Mouse (Mus musculus) liver, embryonic 15.5 days (tissue): Measurements from ENCODE around the gene Prtg. TPM values are rescaled to one million over a fixed set of nuclear protein-coding genes. Genes with fewer than 3 reads are reported as not detected.

Experiments used
- ATAC-seq: fragments of 200-750 bp; cut with Nextera tagmentation; 2 replicates; pipeline ENCODE4 v1.8.0; 2017; ENCODE audit warnings: moderate number of reproducible peaks, mild to moderate bottlenecking, moderate library complexity; ENCODE audit not compliant: insufficient read depth
- H3K27ac ChIP-seq: fragments of 300-500 bp; sonication (generic); replicated peaks from 2 replicates; pipeline ENCODE4 v1.5.1; 2015; ENCODE audit warnings: mild to moderate bottlenecking, inconsistent platforms
- H3K27me3 ChIP-seq: fragments of 300-500 bp; sonication (generic); 2 replicates; pipeline ENCODE4 v1.6.1; 2015; ENCODE audit warnings: mild to moderate bottlenecking, inconsistent platforms
- H3K36me3 ChIP-seq: fragments of 300-500 bp; sonication (generic); replicated peaks from 2 replicates; pipeline ENCODE4 v1.6.1; 2015; ENCODE audit warnings: moderate library complexity, mild to moderate bottlenecking, inconsistent platforms
- H3K4me1 ChIP-seq: fragments of 300-500 bp; sonication (generic); replicated peaks from 2 replicates; pipeline ENCODE4 v1.6.1; 2015; ENCODE audit warnings: inconsistent platforms
- H3K4me2 ChIP-seq: fragments of 300-500 bp; sonication (generic); 2 replicates; pipeline ENCODE4 v1.6.1; 2015; ENCODE audit warnings: moderate library complexity, mild to moderate bottlenecking, inconsistent platforms
- H3K4me3 ChIP-seq: fragments of 300-500 bp; sonication (generic); replicated peaks from 2 replicates; pipeline ENCODE4 v1.5.1; 2015; ENCODE audit warnings: mild to moderate bottlenecking, inconsistent platforms
- H3K9ac ChIP-seq: fragments of 300-500 bp; sonication (generic); 2 replicates; pipeline ENCODE4 v1.6.1; 2015; ENCODE audit warnings: moderate library complexity, mild to moderate bottlenecking, inconsistent platforms
- H3K9me3 ChIP-seq: fragments of 300-500 bp; sonication (generic); replicated peaks from 2 replicates; pipeline ENCODE4 v1.6.1; 2016; ENCODE audit warnings: inconsistent platforms
- WGBS: fragments of 180-500 bp; shearing (Covaris S2); methylation state at CpG from one replicate; pipeline ENCODE4 v1.1.7; 2015; ENCODE audit warnings: mixed read lengths; ENCODE audit not compliant: insufficient replicate concordance; 5-methylcytosine and 5-hydroxymethylcytosine counted together
- polyA plus RNA-seq: library from polyadenylated mRNA; unstranded; fragments of >200 nt; fragmentation: Nextera tagmentation; extraction: Ambion mirVana; gene quantifications from 2 replicates; pipeline ENCODE4 v1.2.1, GENCODE M21; 2015

The Prtg gene
- polyA plus RNA-seq, 1 experiment from 2014 or later, result 0.08 TPM

DNA sequence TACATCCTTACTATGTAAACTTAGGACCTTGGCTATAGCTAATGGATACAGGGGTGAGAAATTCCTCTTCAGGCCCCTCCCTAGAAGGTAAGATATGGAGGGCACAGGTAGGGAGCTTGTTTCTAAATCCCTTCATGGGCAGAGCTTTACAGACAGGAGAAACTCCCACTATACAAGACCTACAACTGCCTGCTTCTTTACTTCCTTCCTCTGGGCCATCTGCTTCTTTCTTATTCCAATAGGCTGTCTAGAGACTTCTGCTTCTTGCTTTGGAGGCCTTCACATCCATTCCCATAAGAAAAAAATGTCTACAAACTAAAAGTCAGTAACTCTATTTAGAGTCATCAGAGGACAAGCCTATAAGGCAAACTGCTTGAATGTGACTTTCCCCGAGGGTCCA is 18.9 kb upstream of the Prtg start:
- Histone ChIP-seq H3K9me3 (no peaks in the 10 kb centered on the region), H3K4me1 (0 out of 2 replicates have a peak, but pooled peaks cover 5% of the 10 kb centered on the region), H3K4me3 (no peak overlapping the region), H3K27me3 (no peaks in the 10 kb centered on the region), H3K27ac (no peak overlapping the region), H3K9ac (no peak overlapping the region), H3K4me2 (no peak overlapping the region), H3K36me3 (no peaks in the 10 kb centered on the region)
- ATAC-seq, result no peak
- WGBS, result 60% methylated on average over 1 of the region's 1 CpGs

DNA sequence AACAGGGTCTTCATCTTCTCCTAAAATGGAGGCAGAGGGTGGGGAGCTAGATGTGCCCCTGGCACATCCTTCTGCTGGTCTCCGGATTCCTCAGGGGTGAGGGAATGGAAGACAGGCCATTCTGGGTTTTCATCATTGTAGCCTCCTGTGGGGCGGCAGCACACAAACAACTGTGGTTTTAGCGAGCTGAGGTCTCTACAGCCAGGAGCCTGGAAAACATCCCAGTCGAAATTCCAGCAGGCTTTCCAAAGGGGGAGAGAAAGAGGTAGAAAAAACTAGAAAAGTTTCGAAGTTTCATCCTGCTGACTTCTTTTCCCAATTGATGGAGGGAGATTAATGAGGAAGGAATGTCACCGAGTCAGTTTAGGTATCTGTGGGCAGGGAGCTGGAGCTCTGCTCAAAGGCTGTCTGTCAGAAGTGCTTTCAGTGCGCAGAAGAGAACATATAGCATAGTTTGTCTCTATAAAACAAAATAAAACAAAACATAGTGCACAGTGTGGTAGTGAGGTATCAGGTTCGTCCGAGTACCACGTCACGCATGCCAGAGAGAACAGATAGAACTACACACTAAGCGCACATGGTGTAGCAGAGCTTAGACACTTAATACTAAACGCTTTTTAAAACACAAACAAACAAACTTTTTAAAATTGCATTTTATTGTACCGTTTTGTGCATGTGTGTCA is 16.0 kb upstream of the Prtg start:
- Histone ChIP-seq H3K36me3 (no peaks in the 10 kb centered on the region), H3K9me3 (no peaks in the 10 kb centered on the region), H3K4me2 (no peak overlapping the region; the same call in 1 of the 2 replicates), H3K27me3 (no peaks in the 10 kb centered on the region), H3K4me1 (0 out of 2 replicates have a peak, but pooled peaks cover 5% of the 10 kb centered on the region), H3K27ac (no peak overlapping the region), H3K9ac (no peak overlapping the region), H3K4me3 (no peak overlapping the region)
- WGBS, result 59% methylated on average over 14 of the region's 14 CpGs
- ATAC-seq, result no peak

GRCm38 (mm10) chr9:72791213-72791582 is 15.5 kb upstream of the Prtg start:
- H3K4me3 ChIP-seq, result no peak overlapping the region
- 23% methylated on average over 10 of the region's 10 CpGs for WGBS
- peak overlapping the region; percentile 44 for H3K4me2 ChIP-seq
- H3K4me1 ChIP-seq, result 0 out of 2 replicates have a peak, but pooled peaks cover 5% of the 10 kb centered on the region
- no peak overlapping the region for H3K9ac ChIP-seq
- H3K27ac ChIP-seq, result no peak overlapping the region
- H3K9me3 ChIP-seq, result no peaks in the 10 kb centered on the region
- ATAC-seq, result no peak
- H3K27me3 ChIP-seq, result no peaks in the 10 kb centered on the region
- no peaks in the 10 kb centered on the region for H3K36me3 ChIP-seq

DNA sequence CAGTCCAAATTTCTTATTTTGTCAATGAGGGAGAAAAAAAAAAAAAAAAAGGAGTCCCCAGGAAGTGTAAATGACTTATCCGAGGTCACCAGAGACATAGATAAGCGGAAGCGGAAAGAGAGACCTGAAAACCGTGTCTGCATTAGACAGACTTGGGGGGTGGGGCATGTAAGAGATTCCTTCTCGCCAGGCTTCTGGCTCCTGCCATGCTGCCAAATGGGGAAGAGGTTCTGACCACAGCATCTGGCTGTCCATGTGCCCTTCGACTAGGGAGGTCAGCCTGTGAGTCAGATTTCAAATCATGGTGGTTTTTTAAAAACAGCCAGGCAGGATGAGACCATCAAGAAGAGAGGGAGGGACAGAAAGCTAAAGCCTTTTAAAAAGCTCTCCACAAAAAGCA is 15.0 kb upstream of the Prtg start:
- Histone ChIP-seq H3K4me2 (peak overlapping the region; percentile 44), H3K27ac (no peak overlapping the region), H3K27me3 (no peaks in the 10 kb centered on the region), H3K36me3 (no peaks in the 10 kb centered on the region), H3K4me3 (0 out of 2 replicates have a peak overlapping the region, but pooled peaks have one; percentile 9), H3K9me3 (no peaks in the 10 kb centered on the region), H3K9ac (no peak overlapping the region), H3K4me1 (0 out of 2 replicates have a peak, but pooled peaks cover 5% of the 10 kb centered on the region)
- 3% methylated on average over 6 of the region's 6 CpGs for WGBS
- ATAC-seq, result no peak

DNA sequence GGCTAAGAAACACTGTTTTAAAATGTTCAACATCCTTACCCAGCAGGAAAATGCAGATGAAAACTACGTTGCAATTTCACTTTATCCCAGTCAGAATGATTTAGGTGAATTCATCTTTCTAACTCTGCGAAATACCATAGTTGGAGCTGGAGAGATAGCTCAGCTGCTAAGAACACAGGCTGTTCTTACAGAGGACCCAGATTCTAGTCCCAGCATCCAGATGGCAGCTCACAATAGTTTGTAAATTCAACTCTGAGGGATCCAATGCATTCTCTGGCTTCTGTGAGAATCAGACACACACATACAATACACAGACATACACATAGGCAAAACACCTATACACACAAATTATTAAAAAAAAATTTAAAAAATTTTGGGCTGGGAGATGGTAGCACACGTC is 11.4 kb upstream of the Prtg start:
- no peaks in the 10 kb centered on the region for H3K36me3 ChIP-seq
- no peak overlapping the region for H3K4me3 ChIP-seq
- H3K4me2 ChIP-seq, result no peak overlapping the region
- no peak overlapping the region for H3K27ac ChIP-seq
- no peak for ATAC-seq
- H3K9ac ChIP-seq, result no peak overlapping the region
- H3K9me3 ChIP-seq, result no peaks in the 10 kb centered on the region
- H3K27me3 ChIP-seq, result no peaks in the 10 kb centered on the region
- 55% methylated on average over 3 of the region's 3 CpGs for WGBS
- peaks cover 5% of the 10 kb centered on the region; the same call in 1 of the 2 replicates for H3K4me1 ChIP-seq

- no peaks in the 10 kb centered on the region for H3K9me3 ChIP-seq
- no peaks in the 10 kb centered on the region for H3K27me3 ChIP-seq
- no peaks in the 10 kb centered on the region for H3K36me3 ChIP-seq
- H3K27ac ChIP-seq, result no peak overlapping the region
- no peaks in the 10 kb centered on the region; the same call in 1 of the 2 replicates for H3K4me1 ChIP-seq
- H3K4me3 ChIP-seq, result no peak overlapping the region
- peak overlapping the region; percentile 6 for H3K4me2 ChIP-seq
- WGBS, result 14% methylated on average over 9 of the region's 9 CpGs
- no peak overlapping the region for H3K9ac ChIP-seq
- ATAC-seq, result no peak
Observed at GRCm38 (mm10) chr9:72797136-72797621, 9.5 kb upstream of the Prtg start.

DNA sequence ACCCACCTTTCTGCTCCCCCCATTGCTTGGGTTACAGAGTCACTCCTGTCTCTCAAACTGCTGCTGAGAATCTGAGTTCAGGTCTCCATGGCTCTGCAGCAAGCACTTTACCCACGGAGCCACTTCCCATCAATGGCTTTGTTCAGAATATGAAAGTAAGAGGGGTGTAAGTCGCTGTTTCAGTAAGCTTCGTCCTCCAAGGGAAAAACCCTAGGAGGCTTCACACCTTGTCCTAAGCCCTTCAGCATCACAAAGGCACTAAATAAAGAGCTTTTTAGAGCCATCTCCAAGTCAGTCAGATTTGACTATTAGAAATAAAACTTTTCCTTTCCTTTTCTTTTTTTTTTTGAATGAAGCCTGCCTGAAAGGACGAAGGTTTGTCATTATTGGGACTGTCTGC is 3.4 kb upstream of the Prtg start:
- Histone ChIP-seq H3K4me1 (peaks cover 12% of the 10 kb centered on the region), H3K36me3 (no peaks in the 10 kb centered on the region), H3K4me3 (no peak overlapping the region), H3K27me3 (peaks cover 42% of the 10 kb centered on the region), H3K9me3 (no peaks in the 10 kb centered on the region), H3K9ac (no peak overlapping the region), H3K27ac (no peak overlapping the region), H3K4me2 (no peak overlapping the region)
- 39% methylated on average over 4 of the region's 4 CpGs for WGBS
- no peak for ATAC-seq

DNA sequence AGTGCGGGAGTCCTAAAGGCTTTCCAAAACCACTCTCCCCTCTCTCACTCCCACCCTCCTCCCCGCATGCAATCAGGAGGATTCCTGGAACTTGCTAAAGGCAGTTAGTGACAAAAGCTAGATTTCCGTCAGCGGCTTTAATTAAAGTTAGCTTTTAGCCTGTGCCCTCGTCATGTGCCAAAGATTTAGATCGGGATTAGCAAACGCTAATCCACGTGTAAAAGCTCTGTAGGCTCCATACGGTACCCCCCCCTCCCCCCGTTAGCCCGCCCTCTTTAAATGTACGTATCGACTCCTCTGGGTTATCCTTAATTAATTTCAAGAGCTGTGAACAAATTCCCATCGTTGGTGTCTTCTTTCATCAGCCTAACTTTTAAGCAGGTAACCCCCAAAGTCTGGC is 528 bp upstream of the Prtg start:
- peaks cover 12% of the 10 kb centered on the region for H3K4me1 ChIP-seq
- WGBS, result 22% methylated on average over 14 of the region's 14 CpGs
- H3K4me2 ChIP-seq, result no peak overlapping the region
- H3K27ac ChIP-seq, result no peak overlapping the region
- H3K4me3 ChIP-seq, result no peak overlapping the region
- no peaks in the 10 kb centered on the region for H3K9me3 ChIP-seq
- no peaks in the 10 kb centered on the region for H3K36me3 ChIP-seq
- H3K27me3 ChIP-seq, result peaks cover 71% of the 10 kb centered on the region
- ATAC-seq, result no peak
- H3K9ac ChIP-seq, result no peak overlapping the region

GRCm38 (mm10) chr9:72807420-72808005 is 839 bp downstream of the Prtg start:
- ATAC-seq, result no peak
- 1% methylated on average over 52 of the region's 52 CpGs for WGBS
- H3K27ac ChIP-seq, result no peak overlapping the region

DNA sequence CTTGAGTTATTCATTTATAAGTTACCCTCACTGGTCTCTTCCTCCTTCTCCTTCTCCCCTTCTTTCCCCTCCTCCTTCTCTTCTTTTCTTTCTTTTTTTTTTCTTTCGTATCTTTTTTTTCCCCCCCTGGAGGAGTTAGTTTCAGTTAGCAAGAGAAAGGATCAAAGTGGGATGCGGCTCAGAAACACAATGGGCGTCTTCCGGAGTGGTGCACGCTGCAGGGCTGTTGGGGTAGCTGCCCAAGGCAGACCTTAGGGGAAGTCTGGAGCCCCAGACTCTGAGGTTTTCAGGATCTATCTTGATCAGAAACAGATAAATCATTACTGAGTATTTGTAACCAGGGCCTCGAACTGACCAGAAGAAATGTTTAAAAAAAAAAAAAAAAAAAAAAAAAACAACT is 1.5 kb downstream of the Prtg start:
- peak overlapping the region; percentile 72 for H3K4me2 ChIP-seq
- no peak overlapping the region for H3K9ac ChIP-seq
- no peak overlapping the region for H3K27ac ChIP-seq
- H3K27me3 ChIP-seq, result peaks cover 74% of the 10 kb centered on the region
- peak overlapping the region; percentile 58; the same call in 1 of the 2 replicates for H3K4me3 ChIP-seq
- WGBS, result 1% methylated on average over 6 of the region's 6 CpGs
- no peaks in the 10 kb centered on the region for H3K36me3 ChIP-seq
- H3K4me1 ChIP-seq, result peaks cover 15% of the 10 kb centered on the region
- no peaks in the 10 kb centered on the region for H3K9me3 ChIP-seq
- ATAC-seq, result no peak

More at GRCm38 (mm10) chr9:72807420-72808005, 839 bp downstream of the Prtg start:
- Histone ChIP-seq H3K9me3 (no peaks in the 10 kb centered on the region), H3K9ac (no peak overlapping the region), H3K27me3 (peaks cover 74% of the 10 kb centered on the region), H3K4me3 (peak overlapping the region; percentile 58), H3K4me2 (peak overlapping the region; percentile 72), H3K36me3 (no peaks in the 10 kb centered on the region), H3K4me1 (peaks cover 13% of the 10 kb centered on the region)

DNA sequence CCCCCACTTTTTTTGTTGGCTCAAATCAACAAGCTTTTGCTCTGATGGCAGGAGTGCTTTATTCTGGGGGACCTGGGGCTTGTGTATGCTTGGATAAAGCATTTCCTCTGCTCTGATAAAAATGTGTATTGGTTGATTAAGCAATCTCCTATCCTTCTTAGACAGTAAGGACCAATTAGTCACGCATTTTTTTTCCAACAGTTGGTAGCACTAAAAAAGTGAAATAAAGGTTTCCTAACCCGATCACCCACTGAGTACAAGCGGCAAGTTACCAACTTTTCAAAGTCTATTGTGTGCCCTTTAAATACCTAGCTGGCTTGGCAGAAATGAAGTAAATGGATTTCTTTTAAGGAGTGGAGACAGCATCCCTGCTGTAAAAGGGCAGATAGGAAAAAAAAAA is 1.9 kb downstream of the Prtg start:
- no peak overlapping the region for H3K4me2 ChIP-seq
- ATAC-seq, result no peak
- no peaks in the 10 kb centered on the region for H3K9me3 ChIP-seq
- no peaks in the 10 kb centered on the region for H3K36me3 ChIP-seq
- WGBS, result 35% methylated on average over 3 of the region's 3 CpGs
- no peak overlapping the region for H3K9ac ChIP-seq
- H3K27ac ChIP-seq, result no peak overlapping the region
- H3K4me1 ChIP-seq, result peaks cover 15% of the 10 kb centered on the region
- peaks cover 74% of the 10 kb centered on the region for H3K27me3 ChIP-seq
- no peak overlapping the region for H3K4me3 ChIP-seq
